Mouse (Mus musculus) embryo, embryonic 11.5 days (tissue): ENCODE measurements at regions not wholly inside any gene's neighbourhood (a gene's known extent, or its start where the extent isn't known, plus 50 kb on each side); places are given as distances from the start of the nearest gene placed in this dataset.

Experiments used
- DNase-seq: peaks from one replicate; pipeline ENCODE4 v3.0.0-alpha.2; 2012; ENCODE audit warnings: low read depth, low spot score

DNA sequence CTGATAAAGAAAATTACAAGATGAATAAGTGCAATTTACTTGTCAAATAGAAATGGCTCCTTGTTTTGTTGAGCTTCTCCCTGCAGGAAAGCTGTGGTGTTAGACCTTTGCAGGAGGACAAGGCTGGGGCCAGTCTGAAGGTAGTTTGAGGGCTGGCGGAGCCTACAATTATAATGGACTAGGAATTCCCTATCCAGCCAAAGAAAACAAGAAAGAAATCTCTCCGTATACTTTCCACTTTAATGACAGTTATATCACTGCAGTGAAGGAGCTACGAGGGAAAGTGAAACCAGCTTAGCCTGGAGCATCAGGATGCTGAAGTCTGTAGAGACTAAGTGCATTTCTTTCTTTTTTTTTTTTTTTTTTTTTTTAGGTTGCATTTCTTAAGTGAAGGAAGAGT, 104.8 kb upstream of the Sstr4 start:
- no peak for DNase-seq

DNA sequence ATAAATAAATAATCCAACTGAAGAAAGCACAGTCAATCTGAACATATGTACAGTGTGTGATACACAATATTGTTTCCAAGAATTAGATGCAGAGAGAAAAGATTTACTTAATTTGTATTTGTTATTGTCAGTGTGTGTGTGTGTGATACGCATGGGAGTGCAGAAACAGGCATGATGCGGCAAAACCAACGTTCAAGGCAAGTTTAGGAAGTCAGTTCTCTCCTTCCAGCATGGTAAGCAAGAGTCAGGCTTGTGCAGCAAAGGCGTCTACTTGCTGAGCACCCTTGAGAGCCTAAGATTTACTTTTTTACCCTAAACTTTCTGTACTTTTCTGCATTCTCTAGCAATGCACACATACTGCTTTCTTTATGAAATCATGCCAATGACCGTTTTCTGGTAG, 102.7 kb upstream of the Sstr4 start:
- no peak for DNase-seq

DNA sequence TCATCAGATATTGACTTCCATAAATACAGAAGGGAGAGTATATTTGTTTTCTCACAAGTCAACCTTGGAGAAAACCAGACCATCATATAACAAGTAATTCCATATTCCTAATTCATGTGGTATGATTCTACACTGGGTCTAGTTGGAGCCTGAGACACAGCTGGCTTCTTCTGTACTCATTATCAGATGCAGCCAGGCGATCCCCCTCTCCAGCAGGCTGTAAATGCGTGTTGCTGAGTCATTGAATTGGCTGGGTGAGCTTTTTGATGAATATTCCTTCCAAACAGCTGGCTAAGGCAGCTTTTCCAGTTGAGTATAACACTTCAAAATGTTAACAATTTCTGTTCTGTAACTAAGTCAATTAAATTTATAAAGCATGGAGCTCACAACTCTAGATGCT, 102.2 kb upstream of the Sstr4 start:
- DNase-seq = no peak

DNA sequence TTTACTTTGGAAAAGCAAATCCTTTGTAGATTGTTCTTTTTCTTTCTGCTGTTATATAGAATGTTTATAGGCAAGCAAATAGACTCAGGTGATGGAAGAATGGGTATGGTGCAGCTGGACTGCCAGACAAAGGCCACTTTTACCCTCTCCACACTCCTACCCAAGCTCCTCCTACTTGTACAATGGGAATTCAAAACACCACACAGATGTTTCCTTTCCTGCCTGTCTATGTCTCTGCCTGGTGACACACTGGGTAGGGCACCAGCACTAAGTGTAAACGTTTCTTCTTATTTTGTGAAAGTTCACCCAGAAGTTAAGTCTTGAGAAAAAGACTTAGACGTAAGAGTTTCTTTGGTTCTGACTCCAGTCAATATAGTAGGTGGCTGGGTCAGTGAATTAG, 94.3 kb upstream of the Sstr4 start:
- DNase-seq = no peak

DNA sequence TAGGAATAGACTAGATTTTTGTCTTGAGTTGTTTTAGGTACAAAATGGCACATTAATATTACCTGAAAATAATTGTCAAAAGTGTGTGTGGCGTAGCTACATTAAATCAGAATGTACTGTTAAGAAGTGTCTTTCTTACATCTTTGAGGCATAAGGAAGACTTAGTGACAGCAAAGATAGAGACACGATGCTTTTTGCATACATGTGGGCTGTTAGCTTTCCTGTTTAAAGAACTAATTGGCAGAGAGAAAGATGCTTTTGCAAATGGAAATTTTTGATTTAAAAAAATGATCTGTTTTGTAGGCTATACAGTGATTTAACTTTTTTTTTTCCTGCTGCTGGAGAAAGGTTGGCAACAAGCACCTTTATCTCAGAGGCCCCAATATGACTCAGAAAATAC, 82.9 kb upstream of the Sstr4 start:
- no peak for DNase-seq

DNA sequence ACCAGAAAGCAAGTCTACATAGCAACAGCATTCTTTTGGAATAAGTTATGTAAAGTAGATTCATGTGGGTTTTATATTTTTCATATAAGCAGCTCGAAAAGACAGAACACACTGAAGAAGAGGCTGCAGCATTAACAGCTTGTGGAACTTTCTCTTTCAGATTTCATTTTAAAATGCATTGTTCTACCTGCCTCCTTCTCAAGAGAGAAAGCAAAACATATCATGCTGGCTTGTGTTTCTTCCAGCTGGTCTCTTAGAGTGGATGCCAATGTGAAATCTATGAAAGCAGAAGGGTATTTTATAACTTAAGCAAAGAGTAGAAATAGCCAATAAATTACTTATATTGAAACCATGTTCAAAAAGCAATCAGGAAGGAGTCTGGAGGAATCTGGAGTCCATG, 74.2 kb upstream of the Sstr4 start:
- DNase-seq = no peak

DNA sequence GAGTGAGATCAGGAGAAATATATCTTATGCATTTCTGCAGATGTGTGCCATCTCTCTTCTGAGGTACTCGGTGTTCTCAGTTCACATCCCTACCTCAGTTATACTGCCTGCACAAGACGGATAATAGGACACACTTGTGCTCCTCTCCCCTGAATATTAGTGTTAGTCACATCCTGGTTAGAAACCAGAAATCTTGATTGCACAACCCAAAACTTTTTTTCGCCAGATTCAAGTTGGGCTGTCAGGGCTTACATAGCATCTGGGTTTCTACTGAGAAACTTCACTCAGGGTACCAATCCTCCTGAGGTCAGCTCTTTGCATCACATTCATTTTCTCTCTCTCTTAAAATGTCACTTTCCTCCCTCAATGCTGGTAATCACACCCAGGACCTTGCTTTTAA, 69.8 kb upstream of the Sstr4 start:
- DNase-seq = no peak

DNA sequence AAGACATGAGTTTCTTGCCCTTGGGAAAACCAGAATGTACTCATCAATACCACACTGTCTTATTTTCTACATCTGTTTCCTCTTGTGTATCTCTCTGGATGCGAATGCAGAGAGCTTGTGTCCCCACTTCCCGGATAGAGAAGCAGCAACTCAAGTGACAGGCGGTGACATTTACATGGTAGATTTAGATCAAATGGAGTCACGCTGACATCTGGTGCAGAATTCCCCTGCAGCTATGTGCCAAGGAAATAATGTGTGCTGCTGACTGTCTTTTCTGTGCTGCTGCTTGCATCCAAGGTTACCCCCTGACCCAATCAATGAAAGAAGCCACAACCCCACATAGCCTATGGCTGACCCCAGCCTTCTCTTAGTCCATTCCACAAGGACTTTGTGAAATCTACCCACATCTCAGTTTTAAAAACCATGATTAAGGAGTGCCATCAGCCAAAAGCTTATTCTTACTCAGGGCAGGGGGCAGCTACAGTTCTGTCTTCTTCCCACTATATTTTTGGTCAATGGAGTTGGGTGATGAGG, 69.2 kb upstream of the Sstr4 start:
- no peak for DNase-seq

DNA sequence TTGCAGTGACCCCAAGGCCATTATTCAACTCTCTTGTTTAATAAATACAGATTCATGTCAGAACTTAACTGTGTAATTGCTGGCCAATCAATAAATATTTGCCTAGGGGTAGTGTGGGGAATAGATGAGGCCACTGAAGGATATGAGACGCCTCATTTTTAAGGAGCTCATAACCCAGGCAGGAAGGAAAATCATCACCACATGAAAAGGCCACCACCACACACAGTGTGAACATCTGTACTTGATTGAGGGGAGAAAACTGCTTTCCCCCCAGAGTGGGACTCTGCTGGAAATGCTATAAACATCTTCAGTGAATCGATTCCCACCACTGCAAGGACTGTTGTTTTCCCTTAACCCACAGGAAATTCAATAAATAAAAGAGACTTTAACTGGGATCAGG, 68.7 kb upstream of the Sstr4 start:
- peak; percentile 31 for DNase-seq

DNA sequence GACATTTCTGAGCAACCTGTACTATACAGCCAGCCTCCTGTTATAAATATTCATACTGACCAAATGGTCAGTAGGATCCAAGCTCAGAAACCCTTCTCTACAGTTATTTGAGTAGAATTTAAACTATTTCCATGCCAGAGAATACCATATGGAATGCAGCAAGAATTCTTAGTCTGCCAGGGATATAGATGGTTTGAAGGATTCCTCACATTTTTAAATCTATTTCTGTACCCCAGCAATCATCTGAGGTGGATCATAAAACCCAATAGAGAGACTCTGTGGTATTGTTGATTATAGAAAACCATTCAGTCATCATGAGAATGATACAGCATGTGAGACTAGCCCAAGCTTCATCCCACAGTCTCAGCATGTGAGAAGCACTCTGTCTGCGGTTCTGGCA, 67.6 kb upstream of the Sstr4 start:
- DNase-seq = no peak

DNA sequence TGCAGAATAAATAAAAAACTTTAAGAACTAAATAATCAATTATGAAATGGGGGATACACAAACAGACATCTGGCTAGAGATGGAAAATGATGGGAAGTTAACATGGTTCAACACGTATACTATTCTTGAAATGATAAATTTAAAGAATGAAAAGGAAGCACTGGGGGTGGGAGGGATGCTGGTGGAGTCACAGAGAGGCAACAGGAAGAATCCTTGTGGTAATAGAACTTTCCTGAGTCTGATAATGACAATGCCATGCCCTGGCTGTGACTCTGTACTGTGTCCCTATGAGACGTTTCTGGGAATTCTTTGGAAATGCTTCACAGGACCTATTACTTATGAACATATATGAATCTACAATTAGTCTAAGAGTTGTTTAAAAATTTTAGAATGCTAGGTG, 64.8 kb upstream of the Sstr4 start:
- no peak for DNase-seq

DNA sequence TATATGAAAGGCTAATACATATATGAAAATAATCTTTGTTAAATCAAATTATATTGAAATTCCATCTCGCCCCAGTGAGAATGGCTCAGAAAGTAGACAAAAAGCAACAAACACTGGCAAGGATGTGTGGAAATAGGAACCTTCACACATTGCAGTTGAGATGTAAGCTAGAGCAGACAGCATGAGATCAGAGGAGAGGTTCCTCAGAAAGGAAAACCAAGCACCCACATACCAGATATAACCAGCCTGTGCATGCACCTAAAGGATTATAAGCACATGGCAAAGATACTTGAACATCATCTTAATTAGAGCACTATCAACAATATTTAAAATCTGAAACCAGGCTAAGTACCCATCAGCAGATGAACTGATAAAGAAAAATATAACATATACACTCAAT, 60.6 kb upstream of the Sstr4 start:
- DNase-seq = no peak

DNA sequence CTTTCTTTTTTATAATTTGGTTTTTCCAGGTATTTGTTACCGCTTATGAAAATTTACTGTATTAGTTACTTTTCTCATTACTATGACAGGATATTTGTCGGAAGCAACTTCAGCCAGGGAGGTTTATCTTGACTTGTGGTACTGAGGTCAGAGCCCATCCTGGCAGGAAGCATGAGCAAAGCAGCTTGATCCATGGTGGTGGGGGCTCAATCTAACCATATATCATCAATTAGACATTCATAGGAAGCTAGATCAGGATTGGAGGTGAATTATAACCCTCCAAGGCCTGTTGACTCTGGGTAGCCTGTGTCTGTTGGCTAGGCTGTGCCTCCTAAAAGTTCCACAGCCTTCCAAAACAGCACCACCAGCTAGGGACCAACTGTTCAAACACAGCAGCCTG, 58.5 kb upstream of the Sstr4 start:
- no peak for DNase-seq

DNA sequence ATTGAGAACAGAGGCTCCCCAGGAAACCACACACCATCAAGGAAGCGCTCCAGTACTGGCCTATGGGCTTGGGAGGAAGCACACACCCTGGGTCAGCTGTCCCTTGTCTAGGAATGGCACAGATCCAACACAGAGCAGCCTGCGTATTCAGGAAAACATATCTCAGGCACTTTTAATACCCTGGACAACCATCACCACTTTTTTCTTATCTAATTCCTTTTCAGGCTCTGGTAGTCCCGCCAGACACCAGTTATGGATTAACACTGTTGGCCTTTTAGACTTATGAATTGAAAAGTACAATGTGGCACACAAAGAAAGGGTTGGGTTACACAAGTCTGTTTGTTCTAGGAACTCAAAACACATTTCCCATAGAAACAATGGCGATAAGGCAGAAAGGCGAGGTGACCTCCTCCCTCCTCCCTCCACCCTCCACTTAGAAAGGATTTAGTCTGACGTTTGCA, 56.8 kb upstream of the Sstr4 start:
- no peak for DNase-seq

DNA sequence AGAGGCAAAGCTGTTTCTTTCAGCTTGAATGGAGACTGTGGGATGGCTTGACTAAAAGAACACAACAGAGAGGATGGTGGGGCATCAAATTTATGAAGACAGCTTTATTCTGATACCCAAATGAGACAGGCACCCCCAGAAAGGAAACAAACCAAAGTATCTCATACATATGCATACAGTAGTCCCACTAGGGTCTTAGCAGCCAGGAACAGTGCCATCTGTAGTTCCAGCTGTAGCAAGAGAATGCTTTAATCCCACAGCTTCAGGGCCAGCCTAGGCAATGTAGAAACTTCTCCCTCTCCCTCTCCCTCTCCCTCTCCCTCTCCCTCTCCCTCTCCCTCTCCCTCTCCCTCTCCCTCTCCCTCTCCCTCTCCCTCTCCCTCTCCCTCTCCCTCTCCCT, 56.2 kb upstream of the Sstr4 start:
- DNase-seq = no peak

DNA sequence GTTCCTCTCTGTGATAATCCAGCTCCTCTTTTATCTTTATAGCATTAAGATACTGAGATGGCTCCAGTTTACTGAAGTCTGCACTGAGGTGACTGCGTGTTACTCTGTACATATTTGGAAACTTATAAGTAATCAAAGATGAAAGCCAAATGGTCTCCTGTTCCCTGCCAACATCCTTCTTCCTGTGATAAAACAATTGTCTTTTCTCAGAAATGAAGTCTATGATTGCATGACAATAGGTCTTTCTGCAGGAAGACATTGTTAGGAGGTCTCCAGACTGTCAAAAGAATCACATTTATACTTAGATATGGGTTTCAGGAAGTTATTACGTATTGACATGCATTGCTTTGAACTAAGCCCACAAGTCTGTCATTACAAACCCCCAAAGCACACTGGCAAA, 51.0 kb upstream of the Sstr4 start:
- no peak for DNase-seq
